Mouse (Mus musculus): ENCODE measurements around the gene Ofd1.

The Ofd1 gene

GRCm38 (mm10) chrX:166440616-166441063 lies at the start of gene Ofd1:
Ofd1 (minus strand) TSS chrX:166440704.
- ATAC-seq (ENCODE audit: insufficient number of reproducible peaks, low FRiP score, low TSS enrichment) = peak; percentile 99

DNA sequence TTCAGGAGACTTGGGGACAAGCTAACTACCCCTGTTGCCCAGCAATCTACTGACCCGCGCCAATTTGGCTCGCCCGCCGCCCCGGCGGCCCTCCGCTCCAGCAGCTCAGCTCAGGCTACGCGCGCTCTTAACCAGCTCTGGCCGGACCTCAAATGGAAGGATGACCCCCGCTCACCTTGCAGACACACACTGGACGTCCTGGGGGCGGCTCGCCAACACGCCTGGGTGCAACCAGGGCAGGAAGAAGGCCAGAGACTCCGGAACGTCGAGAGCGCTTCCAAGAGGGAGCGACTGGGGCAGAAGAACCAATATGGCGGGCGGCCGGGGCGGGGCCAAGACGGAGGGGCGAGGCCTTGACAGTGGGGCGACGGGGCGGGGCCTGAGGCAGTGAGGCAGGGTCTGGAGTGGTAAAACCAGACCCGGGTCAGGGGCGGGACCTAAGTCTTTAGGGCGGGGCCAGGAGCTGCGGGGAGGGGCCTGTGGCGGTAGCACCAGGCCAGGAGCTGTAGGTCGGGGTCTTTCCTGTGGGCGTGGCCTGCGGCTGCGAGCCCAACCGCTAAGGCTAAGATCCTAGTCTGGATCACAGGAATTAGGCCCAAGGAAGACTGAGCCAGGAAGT lies 39.0 kb upstream of the Ofd1 start, which contains the start of gene Rab9:
TSS of gene Rab9 (minus strand) at position 503 of the 619 bp plus-strand sequence.
- ATAC-seq (ENCODE audit: insufficient number of reproducible peaks, low FRiP score, low TSS enrichment) = peak; percentile 93

GRCm38 (mm10) chrX:166478631-166479364 lies 38.3 kb upstream of the Ofd1 start:
- 0 out of 2 replicates have a peak, but pooled peaks have one; percentile 2 for ATAC-seq (ENCODE audit: insufficient number of reproducible peaks, low FRiP score, low TSS enrichment)

GRCm38 (mm10) chrX:166477393-166477792 lies 36.9 kb upstream of the Ofd1 start:
- no peak for ATAC-seq (ENCODE audit: insufficient number of reproducible peaks, low FRiP score, low TSS enrichment)

DNA sequence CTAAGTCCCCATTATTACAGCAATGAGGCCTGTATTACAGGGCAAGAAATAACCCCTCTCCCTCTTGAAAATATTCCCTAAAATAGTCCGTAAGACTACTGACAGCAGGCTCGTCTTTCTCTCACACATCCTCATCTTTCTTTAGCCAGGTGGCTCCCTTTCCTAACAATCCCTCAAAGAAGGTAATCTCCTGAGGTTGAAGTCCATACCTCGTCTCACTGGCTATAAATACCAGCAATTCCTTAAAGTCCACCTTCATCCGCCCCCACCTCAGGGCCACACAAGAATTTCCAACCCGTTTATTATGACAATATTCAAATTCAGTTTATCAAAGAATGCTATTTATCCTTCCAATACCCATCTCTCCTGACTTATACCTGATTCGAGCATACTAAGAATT lies 32.1 kb upstream of the Ofd1 start:
- no peak for ATAC-seq (ENCODE audit: insufficient number of reproducible peaks, low FRiP score, low TSS enrichment)

- ATAC-seq (ENCODE audit: insufficient number of reproducible peaks, low FRiP score, low TSS enrichment) = no peak
These were observed 27.8 kb upstream of the Ofd1 start for GRCm38 (mm10) chrX:166468321-166468720.

GRCm38 (mm10) chrX:166455525-166455924 lies 15.0 kb upstream of the Ofd1 start:
- ATAC-seq (ENCODE audit: insufficient number of reproducible peaks, low FRiP score, low TSS enrichment) = no peak

DNA sequence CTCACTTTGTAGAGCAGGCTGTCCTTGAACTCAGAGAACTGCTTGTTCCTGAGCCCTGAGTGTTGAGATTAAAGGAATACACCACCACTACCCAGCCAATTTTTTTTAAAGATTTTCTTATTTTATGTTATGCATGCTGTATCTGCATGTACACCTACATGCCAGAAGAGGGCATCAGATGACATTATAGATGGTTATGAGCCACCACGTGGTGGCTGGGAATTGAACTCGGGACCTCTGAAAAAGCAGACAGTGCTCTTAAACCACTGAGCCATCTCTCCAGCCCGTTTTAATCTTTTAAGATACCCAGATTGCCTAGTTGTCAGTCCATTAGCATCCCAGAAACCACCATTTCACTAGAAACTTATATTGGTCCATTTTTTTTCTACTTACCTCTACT lies 13.8 kb upstream of the Ofd1 start:
- ATAC-seq (ENCODE audit: insufficient number of reproducible peaks, low FRiP score, low TSS enrichment) = no peak

- no peak for ATAC-seq (ENCODE audit: insufficient number of reproducible peaks, low FRiP score, low TSS enrichment)
These were observed 13.0 kb upstream of the Ofd1 start for GRCm38 (mm10) chrX:166453532-166453931.

DNA sequence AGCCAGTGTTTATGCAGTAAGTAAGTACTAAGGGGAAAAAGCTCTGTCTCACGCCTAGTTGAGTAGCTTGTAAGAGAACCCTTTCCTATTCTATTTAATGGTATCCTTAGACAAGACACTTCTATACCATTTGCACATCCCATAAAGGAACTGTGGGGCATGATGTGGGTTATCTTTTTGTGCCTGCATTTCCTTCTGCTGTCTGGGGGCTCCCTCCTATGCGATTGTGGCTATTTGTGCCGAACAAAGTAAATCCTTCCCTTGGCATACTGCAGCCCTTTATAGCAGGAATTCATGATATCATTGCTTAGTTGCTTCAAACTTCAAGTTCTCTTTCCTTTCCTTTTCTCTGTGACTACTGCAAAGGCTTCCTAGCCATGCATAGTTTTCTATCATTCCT lies 4.0 kb upstream of the Ofd1 start:
- ATAC-seq (ENCODE audit: insufficient number of reproducible peaks, low FRiP score, low TSS enrichment) = no peak

- peak; percentile 63 for ATAC-seq (ENCODE audit: insufficient number of reproducible peaks, low FRiP score, low TSS enrichment)
These were observed 378 bp downstream of the Ofd1 start, which contains the start of gene Trappc2 for GRCm38 (mm10) chrX:166440036-166440615. Trappc2 (plus strand) TSS chrX:166440574.

DNA sequence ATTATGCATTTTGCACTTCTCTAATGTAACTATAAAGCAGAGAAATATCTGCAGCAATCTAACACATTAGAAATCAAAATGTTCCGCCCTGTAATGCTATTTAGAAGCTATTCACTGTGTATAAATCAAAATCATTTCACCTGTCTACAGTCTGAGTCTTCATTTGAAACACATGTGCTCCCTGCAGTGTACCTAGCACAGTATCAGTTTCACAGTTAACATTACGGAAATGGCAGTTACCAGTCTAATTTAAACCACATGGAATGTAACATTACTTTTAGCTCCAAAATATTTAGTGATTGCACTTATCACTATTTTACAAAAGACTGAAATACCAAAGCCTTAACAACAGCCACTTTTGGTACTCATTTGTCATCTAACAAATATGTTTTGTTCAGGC lies 5.7 kb downstream of the Ofd1 start:
- ATAC-seq (ENCODE audit: insufficient number of reproducible peaks, low FRiP score, low TSS enrichment) = no peak

GRCm38 (mm10) chrX:166416196-166416595 lies 24.3 kb downstream of the Ofd1 start:
- no peak for ATAC-seq (ENCODE audit: insufficient number of reproducible peaks, low FRiP score, low TSS enrichment)

GRCm38 (mm10) chrX:166407865-166408264 lies 32.6 kb downstream of the Ofd1 start:
- ATAC-seq (ENCODE audit: insufficient number of reproducible peaks, low FRiP score, low TSS enrichment) = no peak

DNA sequence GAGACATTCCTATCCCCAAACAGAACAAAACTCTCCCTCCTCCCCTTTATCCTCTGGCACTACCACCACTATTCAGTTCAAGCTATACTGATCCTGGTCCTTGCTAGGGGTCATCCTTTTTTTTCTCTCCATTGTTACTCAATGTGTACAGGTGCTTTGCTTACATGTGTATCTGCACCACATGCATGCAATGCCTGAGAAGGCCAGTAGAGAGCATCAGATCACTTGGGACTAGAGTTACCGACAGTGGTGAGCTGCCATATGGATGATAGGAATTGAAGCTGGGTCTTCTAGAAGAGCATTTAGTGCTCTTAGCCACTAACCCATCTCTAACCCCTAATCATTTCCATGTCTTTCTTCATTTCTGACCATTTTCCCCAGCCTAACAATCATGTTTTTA lies 46.8 kb downstream of the Ofd1 start:
- no peak for ATAC-seq (ENCODE audit: insufficient number of reproducible peaks, low FRiP score, low TSS enrichment)

DNA sequence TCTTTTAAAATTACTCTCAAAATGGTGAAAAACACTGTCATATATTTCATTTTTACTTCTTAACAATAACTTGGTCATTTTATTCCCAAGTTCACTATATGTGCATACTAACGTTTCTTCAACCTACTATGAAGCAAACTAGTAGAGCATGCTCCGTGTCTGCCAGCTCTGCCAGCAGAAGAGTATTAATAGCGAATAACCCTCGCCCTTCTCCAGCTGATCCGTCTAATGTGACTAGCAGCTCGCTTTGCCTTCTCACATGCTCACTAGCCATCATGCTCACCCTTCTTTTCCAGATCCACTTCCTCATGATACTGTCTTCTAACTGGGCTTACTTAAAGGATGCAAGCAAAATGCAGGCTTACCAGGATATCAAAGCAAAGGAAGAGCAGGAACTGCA lies 53.8 kb downstream of the Ofd1 start:
- ATAC-seq (ENCODE audit: insufficient number of reproducible peaks, low FRiP score, low TSS enrichment) = no peak

GRCm38 (mm10) chrX:166384935-166385334 lies 55.6 kb downstream of the Ofd1 start:
- peak; percentile 52; the same call in 1 of the 2 replicates for ATAC-seq (ENCODE audit: insufficient number of reproducible peaks, low FRiP score, low TSS enrichment)

DNA sequence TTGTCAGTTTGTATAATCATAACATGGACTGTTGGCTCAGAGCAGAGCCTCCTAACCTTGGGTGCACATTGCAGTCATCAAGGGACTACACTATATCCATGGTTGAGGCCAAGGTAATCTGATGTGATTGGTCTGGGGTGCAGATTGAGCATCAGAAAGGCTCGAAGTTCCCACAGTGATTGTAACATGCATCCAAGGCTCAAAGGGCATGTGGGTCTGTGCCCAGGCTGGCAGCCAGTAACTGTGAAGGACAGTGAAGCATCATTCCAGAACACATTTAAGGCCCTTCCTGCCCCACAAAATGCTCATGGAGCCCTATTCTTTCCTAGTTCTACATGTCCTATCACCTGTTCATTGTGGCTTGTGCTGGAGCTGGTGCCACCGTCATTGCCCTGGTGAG lies 56.9 kb downstream of the Ofd1 start:
- ATAC-seq (ENCODE audit: insufficient number of reproducible peaks, low FRiP score, low TSS enrichment) = no peak

GRCm38 (mm10) chrX:166378652-166379051 lies 61.9 kb downstream of the Ofd1 start:
- no peak for ATAC-seq (ENCODE audit: insufficient number of reproducible peaks, low FRiP score, low TSS enrichment)

- no peak for ATAC-seq (ENCODE audit: insufficient number of reproducible peaks, low FRiP score, low TSS enrichment)
These were observed 63.7 kb downstream of the Ofd1 start for GRCm38 (mm10) chrX:166376681-166377328.
